Mouse (Mus musculus) midbrain, embryonic 10.5 days (tissue): ENCODE data around the gene Smndc1. TPM values are rescaled to one million over a fixed set of nuclear protein-coding genes. Genes with fewer than 3 reads are reported as not detected.

ENCODE experiments used
- DNase-seq: peaks from one replicate; pipeline ENCODE4 v3.0.0-alpha.2; 2017; ENCODE audit warnings: low spot score
- H3K27ac ChIP-seq: fragments of 300-500 bp; sonication (generic); replicated peaks from 2 replicates; pipeline ENCODE4 v1.5.1; 2016; ENCODE audit warnings: mild to moderate bottlenecking
- H3K27me3 ChIP-seq: fragments of 300-500 bp; sonication (generic); 2 replicates; pipeline ENCODE4 v1.6.1; 2016; ENCODE audit warnings: low read depth, mild to moderate bottlenecking; ENCODE audit not compliant: poor library complexity, severe bottlenecking
- H3K36me3 ChIP-seq: fragments of 300-500 bp; sonication (generic); 2 replicates; pipeline ENCODE4 v1.6.1; 2016; ENCODE audit warnings: mild to moderate bottlenecking, moderate library complexity
- H3K4me1 ChIP-seq: fragments of 300-500 bp; sonication (generic); 2 replicates; pipeline ENCODE4 v1.6.1; 2016
- H3K4me3 ChIP-seq: fragments of 300-500 bp; sonication (generic); 2 replicates; pipeline ENCODE4 v1.5.1; 2016; ENCODE audit warnings: mild to moderate bottlenecking, moderate library complexity
- H3K9me3 ChIP-seq: fragments of 300-500 bp; sonication (generic); replicated peaks from 2 replicates; pipeline ENCODE4 v1.6.1; 2016; ENCODE audit warnings: mild to moderate bottlenecking
- WGBS: fragments of 180-500 bp; shearing (Covaris S2); methylation state at CpG from one replicate; pipeline ENCODE4 v1.1.7; 2016; 5-methylcytosine and 5-hydroxymethylcytosine counted together
- polyA plus RNA-seq: library from polyadenylated mRNA; unstranded; fragments of >200 nt; fragmentation: Nextera tagmentation; extraction: Ambion mirVana; gene quantifications from 2 replicates; pipeline ENCODE4 v1.2.1, GENCODE M21; 2016

Smndc1 gene
- polyA plus RNA-seq: 44.4 and 45.0 TPM in 2 replicates

- Histone ChIP-seq H3K27ac (peak within 1 kb of the TSS; percentile 98), H3K36me3 (peaks cover 36% of the 10 kb centered on the region), H3K27me3 (no peaks in the 10 kb centered on the region), H3K4me1 (peaks cover 29% of the 10 kb centered on the region), H3K9me3 (no peaks in the 10 kb centered on the region), H3K4me3 (peak within 1 kb of the TSS; percentile 98)
- WGBS: under 1% methylated on average over 48 of the region's 48 CpGs
- DNase-seq: peak; percentile 100
Observed at GRCm38 (mm10) chr19:53390495-53391007, at the start of gene Smndc1. Gene Smndc1, minus strand, starts transcription at chr19:53390578.

- no peak overlapping the region for H3K27ac ChIP-seq
- peaks cover 13% of the 10 kb centered on the region for H3K4me1 ChIP-seq
- DNase-seq: no peak
- H3K4me3 ChIP-seq: no peak overlapping the region
- no peaks in the 10 kb centered on the region for H3K36me3 ChIP-seq
- no peaks in the 10 kb centered on the region for H3K9me3 ChIP-seq
- peaks cover 6% of the 10 kb centered on the region; the same call in 1 of the 2 replicates for H3K27me3 ChIP-seq
- WGBS: 91% methylated on average over 7 of the region's 7 CpGs
Observed at GRCm38 (mm10) chr19:53439340-53439739, 49.0 kb upstream of the Smndc1 start.

- H3K4me1 ChIP-seq: peaks cover 13% of the 10 kb centered on the region
- H3K36me3 ChIP-seq: no peaks in the 10 kb centered on the region
- no peak overlapping the region for H3K4me3 ChIP-seq
- H3K27me3 ChIP-seq: 0 out of 2 replicates have a peak, but pooled peaks cover 3% of the 10 kb centered on the region
- WGBS: 90% methylated on average over 8 of the region's 8 CpGs
- no peaks in the 10 kb centered on the region for H3K9me3 ChIP-seq
- no peak overlapping the region for H3K27ac ChIP-seq
- no peak for DNase-seq
Observed at GRCm38 (mm10) chr19:53437991-53438390, 47.6 kb upstream of the Smndc1 start.

GRCm38 (mm10) chr19:53437311-53437958 is 47.1 kb upstream of the Smndc1 start:
- Histone ChIP-seq H3K4me1 (peaks cover 13% of the 10 kb centered on the region), H3K36me3 (no peaks in the 10 kb centered on the region), H3K27ac (no peak overlapping the region), H3K4me3 (no peak overlapping the region), H3K27me3 (0 out of 2 replicates have a peak, but pooled peaks cover 3% of the 10 kb centered on the region), H3K9me3 (no peaks in the 10 kb centered on the region)
- WGBS: 70% methylated on average over 8 of the region's 8 CpGs
- DNase-seq: no peak

DNA sequence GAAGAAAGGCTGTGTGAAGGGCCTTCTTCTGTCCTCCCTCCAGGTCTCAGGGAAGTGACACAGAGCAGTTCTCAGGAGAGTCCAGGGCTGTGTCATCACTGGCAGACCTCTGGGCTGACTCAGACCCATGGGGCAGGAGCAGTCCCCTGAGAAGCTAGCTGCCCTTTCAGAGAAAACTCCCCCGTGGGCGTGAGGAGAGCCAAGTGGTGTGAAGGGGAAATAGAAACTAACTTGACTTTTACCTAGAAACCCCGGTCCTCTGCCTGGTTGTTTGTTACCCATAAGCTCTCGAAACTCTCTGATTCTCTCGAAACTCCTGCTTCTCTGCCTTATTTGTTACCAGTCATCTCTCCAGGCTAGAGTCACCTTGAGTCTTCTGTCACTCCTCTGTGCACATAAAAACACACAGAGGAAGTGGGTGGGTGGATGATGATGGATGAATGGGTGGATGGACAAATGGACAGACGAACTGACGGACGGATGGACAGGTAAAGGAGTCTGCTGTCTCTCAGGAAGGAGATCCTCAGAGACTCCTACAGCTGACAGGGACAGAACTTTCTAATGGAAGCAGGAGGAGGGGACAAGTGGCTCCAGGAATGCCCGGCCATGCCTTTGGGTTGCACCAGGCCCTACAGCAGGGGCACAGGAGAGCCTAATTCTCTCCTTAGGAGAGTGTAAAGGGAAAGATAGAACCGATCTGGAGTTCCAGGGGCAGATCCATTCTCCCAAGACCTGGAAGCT is 43.7 kb upstream of the Smndc1 start:
- Histone ChIP-seq H3K27ac (no peak overlapping the region), H3K27me3 (no peaks in the 10 kb centered on the region), H3K36me3 (no peaks in the 10 kb centered on the region), H3K9me3 (no peaks in the 10 kb centered on the region), H3K4me3 (no peak overlapping the region), H3K4me1 (peaks cover 18% of the 10 kb centered on the region)
- no peak for DNase-seq
- 86% methylated on average over 10 of the region's 10 CpGs for WGBS

DNA sequence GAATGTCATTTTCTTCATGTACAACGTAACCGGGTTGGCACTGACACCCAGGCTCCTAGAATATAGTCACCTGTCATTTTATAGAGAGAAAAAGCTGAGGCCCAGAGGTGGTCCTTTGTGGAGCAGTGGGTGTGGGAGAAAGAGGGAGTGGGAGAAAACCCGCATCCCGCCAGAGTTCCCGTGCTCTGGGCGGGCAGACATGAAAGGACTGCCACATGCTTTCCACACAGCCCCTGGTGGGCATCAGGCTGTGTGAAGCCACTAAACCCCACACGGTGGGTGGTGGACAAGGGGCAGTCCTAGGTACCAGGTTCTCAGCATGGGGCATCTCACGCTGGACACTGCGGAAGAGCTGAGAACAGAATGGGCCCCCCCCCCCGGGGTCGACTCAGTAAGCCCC is 40.6 kb upstream of the Smndc1 start:
- Histone ChIP-seq H3K4me1 (peaks cover 20% of the 10 kb centered on the region), H3K36me3 (no peaks in the 10 kb centered on the region), H3K4me3 (no peak overlapping the region), H3K9me3 (no peaks in the 10 kb centered on the region), H3K27me3 (no peaks in the 10 kb centered on the region), H3K27ac (0 out of 2 replicates have a peak overlapping the region, but pooled peaks have one; percentile 13)
- WGBS: 91% methylated on average over 11 of the region's 11 CpGs
- DNase-seq: no peak

DNA sequence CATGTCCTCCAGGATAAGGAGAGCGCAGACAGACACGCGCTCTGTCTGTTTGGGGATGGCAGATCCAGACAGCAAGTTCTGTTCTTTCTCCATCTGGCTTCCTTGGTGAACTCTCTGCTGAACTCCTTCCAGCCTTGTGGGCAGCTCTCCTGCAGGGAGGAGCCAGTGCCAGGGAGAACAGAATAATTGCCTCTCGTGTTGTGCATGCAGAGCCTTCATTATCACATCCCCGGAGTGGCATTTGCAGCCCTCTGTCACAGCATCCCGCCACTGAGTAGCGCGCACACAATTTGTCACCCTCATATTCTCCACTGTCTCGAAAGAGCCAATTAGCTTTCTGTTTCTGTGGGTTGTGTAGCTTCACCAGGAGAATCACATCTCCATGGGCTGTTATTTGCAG is 40.0 kb upstream of the Smndc1 start:
- DNase-seq: no peak
- H3K4me1 ChIP-seq: peaks cover 20% of the 10 kb centered on the region
- H3K27ac ChIP-seq: no peak overlapping the region
- H3K27me3 ChIP-seq: no peaks in the 10 kb centered on the region
- 83% methylated on average over 9 of the region's 9 CpGs for WGBS
- no peak overlapping the region for H3K4me3 ChIP-seq
- H3K9me3 ChIP-seq: no peaks in the 10 kb centered on the region
- no peaks in the 10 kb centered on the region for H3K36me3 ChIP-seq

DNA sequence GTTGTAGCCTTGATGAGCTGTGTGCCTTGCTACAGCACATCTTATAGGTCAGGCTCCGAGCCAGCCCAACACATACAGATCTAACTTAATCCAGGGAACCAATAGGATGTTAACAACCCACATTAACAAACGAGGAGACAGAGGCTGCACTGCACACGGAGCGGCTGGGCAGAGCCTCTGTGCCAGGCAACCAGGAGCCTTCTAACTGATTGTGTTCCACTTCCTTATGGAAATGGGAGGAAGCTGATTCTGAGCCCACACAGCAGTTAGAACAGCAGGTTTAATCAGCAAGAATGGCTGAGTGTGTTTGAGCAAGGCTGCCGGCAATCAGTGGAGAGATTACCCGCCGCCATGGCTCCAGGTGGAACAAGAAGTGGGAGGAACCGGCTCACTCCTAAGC is 37.4 kb upstream of the Smndc1 start:
- peaks cover 29% of the 10 kb centered on the region for H3K4me1 ChIP-seq
- no peak overlapping the region for H3K4me3 ChIP-seq
- H3K9me3 ChIP-seq: no peaks in the 10 kb centered on the region
- H3K36me3 ChIP-seq: no peaks in the 10 kb centered on the region
- 70% methylated on average over 8 of the region's 8 CpGs for WGBS
- no peak for DNase-seq
- H3K27me3 ChIP-seq: peaks cover 18% of the 10 kb centered on the region; the same call in 1 of the 2 replicates
- no peak overlapping the region for H3K27ac ChIP-seq

DNA sequence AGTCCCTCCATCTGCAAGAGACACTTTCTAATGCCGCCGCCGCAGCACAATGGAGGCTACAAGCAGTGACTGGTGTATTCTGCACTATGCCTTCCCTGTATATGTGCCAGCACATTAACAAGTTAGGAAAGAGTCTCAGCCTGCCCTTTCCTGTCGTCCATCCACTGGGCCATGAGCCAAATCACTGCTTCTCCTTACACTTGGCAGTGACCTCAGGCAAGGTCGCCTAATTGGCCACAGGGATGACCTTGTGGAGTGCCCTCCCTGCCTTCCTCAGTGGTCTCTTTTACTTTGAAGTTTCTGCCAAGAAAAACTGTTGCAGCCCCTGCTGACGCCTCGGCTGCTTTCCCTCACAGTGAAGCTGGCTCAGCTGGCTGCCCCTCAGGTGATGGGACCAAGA is 37.0 kb upstream of the Smndc1 start:
- Histone ChIP-seq H3K36me3 (no peaks in the 10 kb centered on the region), H3K27ac (no peak overlapping the region), H3K9me3 (no peaks in the 10 kb centered on the region), H3K27me3 (peaks cover 22% of the 10 kb centered on the region), H3K4me3 (no peak overlapping the region), H3K4me1 (peaks cover 31% of the 10 kb centered on the region)
- whole genome bisulfite sequencing: 78% methylated on average over 7 of the region's 7 CpGs
- DNase-seq: no peak

DNA sequence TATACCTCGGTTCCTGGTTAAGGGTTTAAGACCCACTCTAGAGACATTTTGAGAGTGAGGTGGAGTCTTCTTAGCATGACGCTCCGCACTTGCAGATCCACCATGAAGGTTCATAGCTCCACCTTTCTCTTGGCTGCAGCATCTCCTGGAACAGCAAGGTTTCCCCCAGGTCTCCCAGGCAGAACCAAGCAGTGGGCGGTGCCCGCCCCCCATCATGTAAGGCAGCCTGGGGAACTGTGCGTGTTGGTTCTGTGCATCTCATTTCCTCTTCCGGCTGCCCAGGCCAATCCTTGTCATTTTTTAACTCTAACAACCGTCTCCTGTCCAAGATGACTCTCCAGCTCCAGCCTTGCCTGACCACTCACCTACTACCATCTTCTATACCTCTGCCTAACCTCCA is 35.4 kb upstream of the Smndc1 start:
- Histone ChIP-seq H3K36me3 (no peaks in the 10 kb centered on the region), H3K27me3 (peaks cover 24% of the 10 kb centered on the region), H3K9me3 (no peaks in the 10 kb centered on the region), H3K27ac (no peak overlapping the region), H3K4me3 (no peak overlapping the region), H3K4me1 (peaks cover 35% of the 10 kb centered on the region)
- no peak for DNase-seq
- WGBS: 92% methylated on average over 8 of the region's 8 CpGs

- Histone ChIP-seq H3K9me3 (no peaks in the 10 kb centered on the region), H3K4me3 (no peak overlapping the region), H3K4me1 (peaks cover 32% of the 10 kb centered on the region), H3K27ac (no peak overlapping the region), H3K27me3 (peaks cover 24% of the 10 kb centered on the region), H3K36me3 (no peaks in the 10 kb centered on the region)
- DNase-seq: no peak
- 71% methylated on average over 18 of the region's 18 CpGs for WGBS
Observed at GRCm38 (mm10) chr19:53424629-53425028, 34.3 kb upstream of the Smndc1 start.

DNA sequence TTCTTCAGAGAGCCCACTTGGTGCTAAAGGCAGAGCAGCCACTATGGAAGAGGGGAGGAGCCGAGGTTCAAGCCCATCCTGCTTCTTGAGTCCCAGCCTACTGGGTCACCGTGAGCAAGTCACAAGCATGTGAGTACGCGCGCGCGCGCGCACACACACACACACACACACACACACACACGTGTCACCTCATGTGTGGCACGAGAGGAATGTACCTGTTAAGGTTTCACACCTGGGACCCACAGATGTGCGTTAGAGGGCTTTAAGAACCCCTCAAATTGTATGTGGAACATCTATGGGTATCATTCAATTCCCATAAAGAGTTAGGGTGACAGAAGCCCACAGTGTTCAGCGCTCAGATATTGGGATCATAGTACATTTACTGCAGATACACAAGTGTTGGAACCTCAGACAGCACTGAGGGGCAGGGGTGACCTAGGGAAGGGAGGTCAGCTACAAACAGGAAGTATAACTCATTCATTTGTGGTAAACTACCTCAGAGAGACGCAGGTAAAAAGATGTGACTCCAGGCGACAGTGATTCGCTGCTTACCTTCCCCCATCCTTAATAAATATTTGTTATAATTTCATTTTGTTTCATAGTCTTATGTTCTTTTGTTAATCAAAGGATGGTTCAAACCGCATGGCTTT is 33.6 kb upstream of the Smndc1 start:
- no peaks in the 10 kb centered on the region for H3K36me3 ChIP-seq
- no peak for DNase-seq
- H3K27me3 ChIP-seq: peaks cover 24% of the 10 kb centered on the region
- no peak overlapping the region for H3K4me3 ChIP-seq
- no peaks in the 10 kb centered on the region for H3K9me3 ChIP-seq
- H3K27ac ChIP-seq: no peak overlapping the region
- H3K4me1 ChIP-seq: peaks cover 32% of the 10 kb centered on the region
- 61% methylated on average over 17 of the region's 17 CpGs for WGBS
